Mouse (Mus musculus) layer of hippocampus, postnatal 14 days (tissue): ENCODE results near the gene Adssl1. TPM values are rescaled to one million over a fixed set of nuclear protein-coding genes. Genes with fewer than 3 reads are reported as not detected.

ENCODE experiments used
- DNase-seq, 2 experiments: peaks; one replicate each; pipeline ENCODE4 v3.0.0; 2021 to 2022; ENCODE audit warnings: low spot score in 2 of 2, mixed read lengths in 1 of 2
- microRNA-seq, 2 experiments: library from miRNA; unstranded; fragments of <30 nt; microRNA quantifications; one replicate each; pipeline ENCODE4 v1.2.0; 2021
- total RNA-seq, 2 experiments: library from RNA; stranded (reverse); gene quantifications; 2 replicates each; pipeline ENCODE4 v1.2.3; 2021

Adssl1 gene
- total RNA-seq, 2 experiments from 2014 or later = 5.3 to 5.6 TPM

- DNase-seq = peak; percentile 45 to 52
Observed at GRCm38 (mm10) chr12:112674132-112675011, 54.5 kb downstream of the Adssl1 start, which contains the start of gene Akt1. TSS of gene Akt1 (minus strand) at chr12:112674884.

GRCm38 (mm10) chr12:112675245-112676035 is 55.6 kb downstream of the Adssl1 start:
- DNase-seq = peak; percentile 82 to 84

- DNase-seq = no peak
Observed at GRCm38 (mm10) chr12:112677076-112677475, 57.2 kb downstream of the Adssl1 start.

DNA sequence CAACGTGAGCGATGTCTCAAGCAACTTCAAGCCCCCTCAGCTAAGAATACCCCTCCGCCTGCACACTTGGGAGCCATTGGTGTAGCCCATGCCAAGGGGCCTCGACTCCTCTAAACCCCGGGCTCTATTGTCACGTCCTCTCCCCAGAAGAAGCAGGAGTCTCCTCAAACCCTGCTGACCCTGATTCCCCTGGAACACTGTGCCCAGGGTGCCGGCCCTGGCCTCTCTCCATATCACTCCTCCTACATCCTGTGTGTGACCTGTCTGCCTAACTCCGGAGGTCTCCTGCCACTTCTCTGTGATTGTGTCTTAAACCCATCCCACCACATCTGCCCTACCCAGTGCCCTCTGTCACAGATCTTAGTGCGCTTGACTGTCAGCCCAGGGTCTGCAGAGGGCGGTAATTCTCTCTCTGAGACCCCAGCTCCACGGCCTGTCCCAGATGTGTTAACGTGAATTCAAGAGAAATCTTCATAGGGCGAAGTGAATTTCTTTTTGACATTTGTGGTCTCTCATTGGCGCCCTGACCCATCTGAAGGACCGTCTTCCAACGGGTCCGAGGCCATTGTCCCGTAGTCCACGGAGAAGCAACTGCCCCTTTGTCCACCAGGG is 58.2 kb downstream of the Adssl1 start:
- DNase-seq = no peak

GRCm38 (mm10) chr12:112678555-112679026 is 58.7 kb downstream of the Adssl1 start, which contains the start of gene Zbtb42:
TSS of gene Zbtb42 (plus strand) at chr12:112678828.
- no peak for DNase-seq

DNA sequence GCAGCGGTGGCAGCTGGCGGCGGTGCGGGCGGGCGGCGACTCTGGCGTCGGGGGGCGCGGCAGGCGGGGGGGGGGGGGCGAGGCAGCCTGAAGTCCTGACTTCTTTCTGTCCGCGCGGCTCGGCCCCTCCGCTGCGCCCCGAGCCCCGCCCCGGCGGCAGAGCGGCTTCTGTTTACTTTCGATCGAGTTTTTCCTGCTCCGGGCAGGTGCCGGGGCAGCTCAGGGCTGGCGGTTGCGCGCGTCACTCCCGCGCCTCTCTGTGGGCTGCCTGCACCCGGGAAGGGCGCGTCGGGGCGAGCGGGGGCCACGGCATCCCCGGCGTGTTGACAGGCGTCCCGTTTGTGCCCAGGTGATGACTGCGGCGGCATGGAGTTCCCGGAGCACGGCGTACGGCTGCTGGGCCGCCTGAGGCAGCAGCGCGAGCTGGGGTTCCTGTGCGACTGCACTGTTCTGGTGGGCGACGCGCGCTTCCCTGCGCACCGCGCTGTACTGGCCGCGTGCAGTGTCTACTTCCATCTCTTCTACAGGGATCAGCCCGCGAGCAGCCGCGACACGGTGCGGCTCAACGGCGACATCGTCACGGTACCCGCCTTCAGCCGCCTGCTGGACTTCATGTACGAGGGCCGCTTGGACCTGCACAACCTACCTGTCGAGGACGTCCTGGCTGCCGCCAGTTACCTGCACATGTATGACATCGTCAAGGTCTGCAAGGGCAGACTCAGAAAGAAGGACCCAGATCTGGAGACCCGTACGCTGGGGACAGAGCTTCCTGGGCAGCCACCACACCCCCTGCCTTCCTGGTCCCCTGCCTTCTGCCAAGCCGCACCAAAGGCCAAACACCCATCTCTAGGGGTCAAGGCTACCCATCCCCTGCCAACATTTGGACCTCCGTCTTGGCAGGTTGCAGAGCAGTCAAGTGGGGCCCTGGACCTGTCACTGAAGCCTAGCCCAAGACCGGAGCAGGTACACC is 59.5 kb downstream of the Adssl1 start:
- DNase-seq = no peak

DNA sequence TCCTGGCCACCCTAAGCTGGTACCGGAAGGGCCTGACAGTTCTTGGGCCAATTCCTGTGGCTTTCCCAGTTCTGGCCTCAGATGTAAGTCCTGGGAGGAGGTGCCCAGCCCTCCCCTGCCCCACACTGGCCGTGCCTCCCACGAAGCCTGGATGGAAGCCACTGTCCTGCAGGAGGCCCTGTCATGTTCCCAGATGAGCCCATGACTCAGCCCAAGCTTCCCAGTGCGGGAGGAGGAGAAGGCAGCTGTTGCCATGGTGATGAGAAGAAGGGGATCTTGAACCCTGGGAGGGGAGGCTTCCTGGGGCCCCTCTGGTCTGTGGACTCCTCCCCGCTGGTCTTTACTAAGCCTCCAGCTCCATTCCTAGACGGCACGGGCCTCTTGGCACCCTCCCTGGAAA is 63.5 kb downstream of the Adssl1 start:
- no peak for DNase-seq

- no peak for DNase-seq
Observed at GRCm38 (mm10) chr12:112688458-112688857, 68.6 kb downstream of the Adssl1 start.

Small RNA genes within 50 kb of the gene (microRNA-seq; reads per million reads assigned to microRNA genes)
- 2.5 to 3.2 reads per million in 2 experiments for gene Mir6939

Other genes with a start within 250 kb of the Adssl1 start
- under 1 TPM; 0.45 to 0.67 TPM for gene A530016L24Rik, start 130.6 kb upstream of the Adssl1 start, total RNA-seq
- 100 to 1,000 TPM; 119 to 130 TPM for gene Tmem179, start 103.3 kb upstream of the Adssl1 start, total RNA-seq
- gene Inf2, start 31.3 kb upstream of the Adssl1 start, total RNA-seq = 100 to 1,000 TPM; 116 to 122 TPM
- 10 to 100 TPM; 21.6 to 23.4 TPM for gene Siva1, start 24.6 kb downstream of the Adssl1 start, total RNA-seq
- gene Akt1, start 54.8 kb downstream of the Adssl1 start, total RNA-seq = 100 to 1,000 TPM; 153 to 158 TPM
- gene Zbtb42, start 58.8 kb downstream of the Adssl1 start, total RNA-seq = under 1 TPM; 0.43 to 0.55 TPM
- gene Cep170b, start 100.4 kb downstream of the Adssl1 start, total RNA-seq = 100 to 1,000 TPM; 178 to 193 TPM
- 10 to 100 TPM; 10.6 to 13.1 TPM for gene Pld4, start 140.6 kb downstream of the Adssl1 start, total RNA-seq
- gene Ahnak2, start 182.6 kb downstream of the Adssl1 start, total RNA-seq = 1 to 10 TPM; 4.9 to 7.8 TPM
- 10 to 100 TPM; 13.2 to 13.7 TPM for gene Clba1, start 188.9 kb downstream of the Adssl1 start, total RNA-seq
- gene Cdca4, start 209.4 kb downstream of the Adssl1 start, total RNA-seq = 1 to 10 TPM; 8.1 to 9.2 TPM
- gene Gpr132, start 248.2 kb downstream of the Adssl1 start, total RNA-seq = not detected